Mouse (Mus musculus) layer of hippocampus, postnatal 36 days (tissue): ENCODE results near the gene Zic4. TPM values are rescaled to one million over a fixed set of nuclear protein-coding genes. Genes with fewer than 3 reads are reported as not detected.

Experiments
- DNase-seq, 2 experiments: peaks; one replicate each; pipeline ENCODE4 v3.0.0; 2022
- total RNA-seq, 2 experiments: library from RNA; stranded (reverse); gene quantifications; 2 replicates each; pipeline ENCODE4 v1.2.3; 2021

Zic4 gene
- total RNA-seq, 2 experiments from 2014 or later = 2.8 to 4.4 TPM

DNA sequence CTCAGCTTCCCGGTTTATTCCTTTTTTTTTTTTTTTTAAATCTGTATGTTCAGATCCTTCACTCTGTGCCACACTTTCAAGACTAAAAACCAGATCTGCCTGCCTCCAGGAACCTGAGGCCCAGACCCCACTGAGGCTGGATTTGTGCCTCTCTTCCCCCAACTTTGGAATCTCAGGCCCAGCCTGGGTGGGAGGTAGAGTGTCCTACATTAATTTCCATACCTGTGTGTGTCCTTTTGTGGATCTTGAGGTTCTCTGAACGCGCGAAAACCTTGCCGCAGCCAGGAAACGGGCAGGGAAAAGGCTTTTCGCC is 1.6 kb downstream of the Zic4 start:
- DNase-seq = no peak

- DNase-seq = no peak
Observed at GRCm38 (mm10) chr9:91364127-91364970, 2.1 kb downstream of the Zic4 start.

GRCm38 (mm10) chr9:91364971-91365501 is 2.8 kb downstream of the Zic4 start:
- no peak for DNase-seq

GRCm38 (mm10) chr9:91365664-91366063 is 3.5 kb downstream of the Zic4 start, which contains the start of gene Zic1:
Zic1 (minus strand) TSS chr9:91365810.
- DNase-seq = no peak

- no peak for DNase-seq
Observed at GRCm38 (mm10) chr9:91366226-91366998, 4.2 kb downstream of the Zic4 start.

DNA sequence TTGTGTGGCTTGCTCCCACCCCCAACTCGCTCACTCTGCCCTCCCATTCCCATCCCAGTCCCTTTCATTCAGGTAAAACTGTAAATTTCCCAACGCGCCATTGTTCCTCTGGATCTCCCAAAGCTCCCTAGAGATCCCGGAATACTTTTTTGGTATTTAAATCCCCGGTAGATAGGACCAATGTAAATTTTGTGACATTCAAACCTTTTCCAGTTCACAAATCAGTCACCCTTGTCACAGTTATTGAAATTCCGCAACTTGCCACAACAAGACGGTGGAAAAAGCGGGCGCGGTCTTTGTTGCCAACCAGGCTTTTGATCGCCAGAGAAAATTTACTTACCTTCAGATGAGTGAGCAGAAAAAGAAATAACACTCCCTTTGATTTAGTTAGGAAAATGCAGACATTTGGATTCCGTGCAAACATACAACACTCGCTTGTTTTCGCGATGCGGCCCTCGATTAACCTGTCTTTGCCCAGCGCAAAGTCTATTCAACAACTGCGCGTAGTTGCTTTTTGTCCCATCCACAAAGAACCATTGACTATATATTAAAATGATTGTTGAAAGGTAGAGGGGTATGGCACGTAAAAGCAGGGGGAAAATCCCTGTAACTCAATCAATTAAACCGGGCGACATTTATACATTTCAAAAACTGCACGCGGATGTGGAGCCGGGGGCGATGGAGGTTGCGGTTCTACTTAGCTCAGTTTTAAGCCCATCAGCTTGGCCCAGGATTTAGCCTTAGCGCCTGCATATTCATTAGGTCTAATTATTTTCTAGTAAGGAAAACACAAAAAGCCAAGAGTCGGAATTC is 5.0 kb downstream of the Zic4 start:
- no peak for DNase-seq

- DNase-seq = no peak
Observed at GRCm38 (mm10) chr9:91368150-91368549, 5.9 kb downstream of the Zic4 start.

- DNase-seq = no peak
Observed at GRCm38 (mm10) chr9:91368946-91369292, 6.7 kb downstream of the Zic4 start.

DNA sequence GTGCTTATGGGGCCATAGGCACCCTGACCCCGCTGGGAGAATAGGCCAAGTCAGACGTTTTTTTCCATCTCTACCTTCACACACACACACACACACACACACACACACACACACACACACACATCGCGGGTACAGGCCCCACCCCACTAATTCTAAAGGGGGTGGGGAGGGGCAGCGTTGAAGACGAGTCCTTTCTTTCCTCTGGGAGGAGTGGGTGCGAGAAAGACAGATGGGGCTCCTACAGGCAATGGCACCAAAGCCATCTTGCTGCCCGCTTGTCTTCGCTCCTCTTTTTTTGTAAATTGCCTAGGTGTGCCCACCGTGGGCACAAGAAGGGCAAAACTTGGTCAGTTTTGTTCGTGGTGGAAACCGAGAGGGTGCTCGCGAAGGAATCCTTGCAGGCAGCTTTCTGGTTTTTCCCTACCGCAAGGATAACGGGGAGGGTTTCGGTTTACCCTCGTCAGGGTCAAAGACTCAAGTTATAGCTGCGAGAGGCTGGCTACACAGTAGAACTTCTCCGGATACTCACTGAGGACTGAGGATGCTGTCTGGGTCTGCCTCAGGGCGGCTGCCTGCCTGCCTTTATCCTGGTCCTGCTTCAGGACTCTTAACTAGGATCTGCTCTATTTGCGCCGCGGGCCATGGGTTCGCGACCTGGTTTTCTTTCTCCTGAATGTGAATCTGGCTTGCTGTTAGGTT is 7.2 kb downstream of the Zic4 start:
- DNase-seq = no peak

DNA sequence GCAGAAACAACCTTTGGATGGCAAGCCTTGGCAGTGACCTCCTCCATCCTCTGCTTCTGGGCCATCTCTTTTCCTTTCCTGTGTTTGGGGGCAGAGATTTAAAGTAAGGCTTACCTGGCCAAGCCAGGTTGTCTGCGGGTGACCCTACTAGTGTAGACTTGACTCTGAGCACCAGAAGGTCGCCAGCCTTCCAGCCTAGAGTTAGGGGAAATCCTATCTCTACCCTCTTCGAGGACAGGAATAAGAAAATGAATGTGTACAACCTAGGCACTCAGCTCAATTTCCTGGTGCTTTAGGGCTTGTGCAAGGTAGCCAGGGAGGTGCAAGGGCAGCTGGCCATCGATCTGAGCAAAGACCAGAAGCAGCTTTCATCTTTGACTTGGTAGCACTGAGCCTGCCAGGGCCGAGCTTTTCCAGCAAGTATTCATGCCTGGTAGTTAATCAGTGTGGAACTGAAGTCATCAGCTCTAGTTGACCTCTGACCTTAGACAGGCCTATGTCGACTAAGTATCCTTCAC is 8.0 kb downstream of the Zic4 start:
- DNase-seq = no peak

- no peak for DNase-seq
Observed at GRCm38 (mm10) chr9:91371011-91371410, 8.8 kb downstream of the Zic4 start.

DNA sequence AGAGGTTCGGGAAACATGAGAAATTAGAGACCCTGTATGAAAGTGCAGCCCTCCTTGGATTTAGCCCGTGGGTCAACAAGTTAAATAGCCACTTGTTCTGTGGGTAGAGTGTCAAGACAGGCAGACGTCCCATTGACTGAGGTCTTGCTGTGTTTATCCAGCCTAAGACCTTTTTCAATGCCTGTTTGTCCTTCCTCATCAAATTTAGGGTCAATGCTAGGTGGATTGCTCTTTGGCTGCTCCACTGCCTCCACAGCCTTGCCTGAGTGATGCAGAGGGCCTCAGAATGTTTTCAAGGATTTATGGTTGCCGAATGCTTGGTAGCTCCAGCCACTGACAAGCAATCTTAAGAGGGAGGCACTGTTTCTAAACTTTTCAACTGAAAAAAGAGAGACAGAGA is 9.4 kb downstream of the Zic4 start:
- no peak for DNase-seq

GRCm38 (mm10) chr9:91373811-91374575 is 11.8 kb downstream of the Zic4 start:
- no peak for DNase-seq

GRCm38 (mm10) chr9:91374665-91375064 is 12.5 kb downstream of the Zic4 start:
- DNase-seq = no peak

GRCm38 (mm10) chr9:91377036-91377872 is 15.0 kb downstream of the Zic4 start:
- DNase-seq = no peak

- DNase-seq = no peak
Observed at GRCm38 (mm10) chr9:91377873-91378150, 15.6 kb downstream of the Zic4 start.

DNA sequence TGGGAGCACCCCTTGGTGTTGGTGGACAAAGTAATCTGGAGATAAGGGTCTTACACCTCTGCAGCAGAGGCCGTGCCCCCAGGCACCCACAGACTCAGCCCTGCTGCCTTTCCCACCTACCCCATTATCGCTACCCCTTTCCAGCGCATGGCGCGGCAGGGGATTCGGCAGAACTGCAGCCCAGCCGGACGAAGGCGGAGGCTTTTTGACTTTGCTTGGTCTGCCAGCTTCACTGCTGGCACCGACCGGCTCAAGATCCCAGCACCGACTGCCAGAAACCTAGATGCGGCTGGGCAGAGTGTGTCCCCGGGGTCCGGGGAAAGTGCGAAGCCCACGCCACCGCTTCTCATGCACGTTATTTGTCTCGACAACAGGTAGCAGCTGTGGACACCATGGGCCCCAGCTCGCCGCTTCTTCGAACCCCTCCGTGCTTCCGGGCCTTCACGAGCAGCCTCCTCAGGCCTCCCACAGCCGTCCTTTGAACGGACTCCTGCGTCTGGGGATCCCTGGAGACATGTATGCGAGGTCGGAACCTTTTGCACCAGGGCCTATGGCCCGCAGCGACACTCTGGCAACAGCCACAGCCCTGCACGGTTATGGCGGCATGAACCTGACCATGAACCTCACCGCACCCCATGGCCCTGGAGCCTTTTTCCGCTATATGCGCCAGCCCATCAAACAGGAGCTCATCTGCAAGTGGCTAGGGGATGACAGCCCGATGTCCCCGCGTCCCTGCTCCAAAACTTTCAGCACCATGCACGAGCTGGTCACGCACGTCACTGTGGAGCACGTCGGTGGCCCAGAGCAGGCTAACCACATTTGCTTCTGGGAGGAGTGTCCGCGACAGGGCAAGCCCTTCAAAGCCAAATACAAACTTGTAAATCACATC is 16.4 kb downstream of the Zic4 start:
- no peak for DNase-seq

- DNase-seq = no peak
Observed at GRCm38 (mm10) chr9:91379300-91379635, 17.1 kb downstream of the Zic4 start.

DNA sequence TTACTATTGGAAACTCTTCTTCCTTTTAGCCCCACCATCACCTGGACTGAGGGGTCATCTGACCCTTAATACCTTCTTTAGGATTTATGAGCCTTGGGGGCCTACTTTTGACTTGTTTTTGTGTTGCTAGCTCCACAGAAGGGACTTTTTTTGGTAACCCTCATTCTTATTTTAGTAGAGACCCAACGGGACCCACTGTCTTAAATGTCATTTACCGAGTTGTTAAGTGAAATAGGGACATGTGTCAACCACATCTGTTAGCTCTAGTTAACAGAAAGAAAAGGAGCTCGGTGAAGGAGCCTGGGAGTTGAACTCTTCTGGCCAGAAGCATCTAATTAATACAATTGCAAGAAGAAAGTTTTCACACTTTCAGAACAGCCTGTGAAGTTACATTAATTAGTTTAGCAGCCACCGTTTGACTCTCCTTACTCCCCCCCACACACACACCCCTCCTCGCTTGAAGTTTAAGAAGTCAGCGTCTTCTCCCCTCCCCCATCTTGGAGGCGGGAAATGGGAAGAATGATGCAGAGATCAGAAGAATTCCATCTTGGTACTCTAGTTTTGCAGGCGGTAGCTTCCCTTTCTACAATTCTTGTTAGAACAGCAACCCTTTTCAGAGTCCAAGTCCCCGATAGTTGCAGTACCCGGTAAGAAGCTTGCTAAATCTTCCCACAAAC is 17.7 kb downstream of the Zic4 start:
- no peak for DNase-seq
